Mouse (Mus musculus) neural tube, embryonic 12.5 days (tissue): ENCODE results near the gene Coro2a. TPM values are rescaled to one million over a fixed set of nuclear protein-coding genes. Genes with fewer than 3 reads are reported as not detected.
"Not testable (repeated sequence)": the region's sequence is repeated elsewhere in the genome, so short reads cannot be mapped to it uniquely, and the experiment has no call there.

ENCODE experiments used
- ATAC-seq: fragments of 200-750 bp; cut with Nextera tagmentation; 2 replicates; pipeline ENCODE4 v1.8.0; 2017; ENCODE audit warnings: low read depth, mild to moderate bottlenecking, moderate TSS enrichment, moderate library complexity; ENCODE audit not compliant: low FRiP score
- H3K27ac ChIP-seq: fragments of 300-500 bp; sonication (generic); 2 replicates; pipeline ENCODE4 v1.5.1; 2016
- H3K27me3 ChIP-seq: fragments of 300-500 bp; sonication (generic); replicated peaks from 2 replicates; pipeline ENCODE4 v1.6.1; 2016; ENCODE audit warnings: mild to moderate bottlenecking
- H3K36me3 ChIP-seq: fragments of 300-500 bp; sonication (generic); 2 replicates; pipeline ENCODE4 v1.6.1; 2016; ENCODE audit warnings: mild to moderate bottlenecking
- H3K4me1 ChIP-seq: fragments of 300-500 bp; sonication (generic); 2 replicates; pipeline ENCODE4 v1.6.1; 2016
- H3K4me2 ChIP-seq: fragments of 300-500 bp; sonication (generic); replicated peaks from 2 replicates; pipeline ENCODE4 v1.6.1; 2016; ENCODE audit warnings: mild to moderate bottlenecking
- H3K4me3 ChIP-seq: fragments of 300-500 bp; sonication (generic); 2 replicates; pipeline ENCODE4 v1.5.1; 2016
- H3K9ac ChIP-seq: fragments of 300-500 bp; sonication (generic); 2 replicates; pipeline ENCODE4 v1.6.1; 2016; ENCODE audit warnings: mild to moderate bottlenecking
- H3K9me3 ChIP-seq: fragments of 300-500 bp; sonication (generic); 2 replicates; pipeline ENCODE4 v1.6.1; 2016; ENCODE audit warnings: mild to moderate bottlenecking
- WGBS: fragments of 180-500 bp; shearing (Covaris S2); methylation state at CpG from one replicate; pipeline ENCODE4 v1.1.7; 2016; 5-methylcytosine and 5-hydroxymethylcytosine counted together
- polyA plus RNA-seq: library from polyadenylated mRNA; unstranded; fragments of >200 nt; fragmentation: Nextera tagmentation; extraction: Ambion mirVana; gene quantifications from 2 replicates; pipeline ENCODE4 v1.2.1, GENCODE M21; 2016

Gene Coro2a
- polyA plus RNA-seq, 1 experiment from 2014 or later = 18.8 TPM

- 77% methylated on average over 4 of the region's 4 CpGs for WGBS
- ATAC-seq = no peak
- Histone ChIP-seq H3K27ac (no peak overlapping the region), H3K9ac (no peak overlapping the region), H3K9me3 (no peaks in the 10 kb centered on the region), H3K27me3 (no peaks in the 10 kb centered on the region), H3K4me2 (no peak overlapping the region), H3K4me3 (no peak overlapping the region), H3K36me3 (no peaks in the 10 kb centered on the region), H3K4me1 (no peaks in the 10 kb centered on the region)
Measured at GRCm38 (mm10) chr4:46590810-46591209, 11.2 kb downstream of the Coro2a start.

GRCm38 (mm10) chr4:46589946-46590684 lies 11.9 kb downstream of the Coro2a start:
- Histone ChIP-seq H3K36me3 (no peaks in the 10 kb centered on the region), H3K4me3 (no peak overlapping the region), H3K9ac (no peak overlapping the region), H3K4me2 (no peak overlapping the region), H3K27ac (no peak overlapping the region), H3K27me3 (no peaks in the 10 kb centered on the region), H3K9me3 (no peaks in the 10 kb centered on the region), H3K4me1 (no peaks in the 10 kb centered on the region)
- 77% methylated on average over 5 of the region's 5 CpGs for WGBS
- no peak for ATAC-seq

- Histone ChIP-seq H3K9me3 (no peaks in the 10 kb centered on the region), H3K9ac (no peak overlapping the region), H3K36me3 (no peaks in the 10 kb centered on the region), H3K4me2 (no peak overlapping the region), H3K27me3 (no peaks in the 10 kb centered on the region), H3K4me1 (no peaks in the 10 kb centered on the region), H3K27ac (no peak overlapping the region), H3K4me3 (no peak overlapping the region)
- no peak for ATAC-seq
- 82% methylated on average over 8 of the region's 8 CpGs for WGBS
Measured at GRCm38 (mm10) chr4:46589151-46589550, 12.9 kb downstream of the Coro2a start.

GRCm38 (mm10) chr4:46586473-46586872 lies 15.5 kb downstream of the Coro2a start:
- no peak overlapping the region for H3K27ac ChIP-seq

GRCm38 (mm10) chr4:46585811-46586190 lies 16.2 kb downstream of the Coro2a start:
- Histone ChIP-seq H3K27ac (no peak overlapping the region), H3K36me3 (no peaks in the 10 kb centered on the region), H3K4me2 (no peak overlapping the region), H3K27me3 (no peaks in the 10 kb centered on the region), H3K4me1 (no peaks in the 10 kb centered on the region), H3K4me3 (no peak overlapping the region), H3K9me3 (no peaks in the 10 kb centered on the region), H3K9ac (no peak overlapping the region)
- ATAC-seq = no peak
- 76% methylated on average over 8 of the region's 8 CpGs for WGBS

More at GRCm38 (mm10) chr4:46586473-46586872, 15.5 kb downstream of the Coro2a start:
- H3K36me3 ChIP-seq = no peaks in the 10 kb centered on the region
- H3K4me2 ChIP-seq = no peak overlapping the region
- no peaks in the 10 kb centered on the region for H3K4me1 ChIP-seq
- H3K4me3 ChIP-seq = no peak overlapping the region
- H3K27me3 ChIP-seq = no peaks in the 10 kb centered on the region
- 83% methylated on average over 4 of the region's 4 CpGs for WGBS
- H3K9ac ChIP-seq = no peak overlapping the region
- H3K9me3 ChIP-seq = no peaks in the 10 kb centered on the region
- ATAC-seq = no peak

GRCm38 (mm10) chr4:46585041-46585810 lies 16.8 kb downstream of the Coro2a start:
- Histone ChIP-seq H3K27me3 (no peaks in the 10 kb centered on the region), H3K4me1 (no peaks in the 10 kb centered on the region), H3K9ac (no peak overlapping the region), H3K27ac (no peak overlapping the region), H3K36me3 (no peaks in the 10 kb centered on the region), H3K4me3 (no peak overlapping the region), H3K9me3 (no peaks in the 10 kb centered on the region), H3K4me2 (no peak overlapping the region)
- 84% methylated on average over 13 of the region's 13 CpGs for WGBS
- no peak for ATAC-seq

GRCm38 (mm10) chr4:46584536-46584935 lies 17.5 kb downstream of the Coro2a start:
- H3K4me1 ChIP-seq, H3K4me3 ChIP-seq, H3K9me3 ChIP-seq, H3K4me2 ChIP-seq, H3K27ac ChIP-seq, H3K9ac ChIP-seq, H3K27me3 ChIP-seq, H3K36me3 ChIP-seq, ATAC-seq: not testable (repeated sequence)
- WGBS = 75% methylated on average over 3 of the region's 3 CpGs

GRCm38 (mm10) chr4:46584084-46584483 lies 17.9 kb downstream of the Coro2a start:
- H3K4me2 ChIP-seq, H3K27me3 ChIP-seq, ATAC-seq, H3K9me3 ChIP-seq, H3K36me3 ChIP-seq, H3K27ac ChIP-seq, H3K4me3 ChIP-seq, H3K4me1 ChIP-seq, H3K9ac ChIP-seq: not testable (repeated sequence)
- 86% methylated on average over 2 of the region's 6 CpGs for WGBS

GRCm38 (mm10) chr4:46582024-46582423 lies 20.0 kb downstream of the Coro2a start:
- 85% methylated on average over 9 of the region's 9 CpGs for WGBS
- not testable (repeated sequence) for ATAC-seq, H3K27ac ChIP-seq

GRCm38 (mm10) chr4:46581577-46581976 lies 20.4 kb downstream of the Coro2a start:
- not testable (repeated sequence) for H3K27ac ChIP-seq, H3K27me3 ChIP-seq, H3K36me3 ChIP-seq, H3K4me1 ChIP-seq, ATAC-seq, H3K4me3 ChIP-seq, H3K9ac ChIP-seq, H3K9me3 ChIP-seq, H3K4me2 ChIP-seq
- 94% methylated on average over 22 of the region's 22 CpGs for WGBS

More at GRCm38 (mm10) chr4:46582024-46582423, 20.0 kb downstream of the Coro2a start:
- H3K9ac ChIP-seq, H3K9me3 ChIP-seq, H3K36me3 ChIP-seq, H3K27me3 ChIP-seq, H3K4me1 ChIP-seq, H3K4me2 ChIP-seq, H3K4me3 ChIP-seq: not testable (repeated sequence)

- H3K9me3 ChIP-seq, H3K4me1 ChIP-seq, H3K9ac ChIP-seq, H3K4me3 ChIP-seq, H3K27ac ChIP-seq, H3K4me2 ChIP-seq, H3K27me3 ChIP-seq, ATAC-seq, H3K36me3 ChIP-seq: not testable (repeated sequence)
- WGBS = 91% methylated on average over 15 of the region's 15 CpGs
Measured at GRCm38 (mm10) chr4:46580799-46581243, 21.2 kb downstream of the Coro2a start.

GRCm38 (mm10) chr4:46578796-46579346 lies 23.1 kb downstream of the Coro2a start:
- ATAC-seq, H3K4me2 ChIP-seq, H3K4me1 ChIP-seq, H3K9me3 ChIP-seq, H3K27me3 ChIP-seq, H3K27ac ChIP-seq, H3K9ac ChIP-seq, H3K4me3 ChIP-seq, H3K36me3 ChIP-seq: not testable (repeated sequence)
- WGBS = 81% methylated on average over 8 of the region's 8 CpGs
